Mouse (Mus musculus) neural tube, embryonic 11.5 days (tissue): ENCODE measurements at regions not wholly inside any gene's neighbourhood (a gene's known extent, or its start where the extent isn't known, plus 50 kb on each side); places are given as distances from the start of the nearest gene placed in this dataset.

Experiments
- ATAC-seq: fragments of 200-750 bp; cut with Nextera tagmentation; 2 replicates; pipeline ENCODE4 v1.8.0; 2017; ENCODE audit warnings: moderate number of reproducible peaks, mild to moderate bottlenecking, moderate TSS enrichment, moderate library complexity; ENCODE audit not compliant: insufficient read depth, low FRiP score, low TSS enrichment
- DNase-seq: peaks from one replicate; pipeline ENCODE4 v3.0.0-alpha.2; 2015; ENCODE audit warnings: low spot score
- H3K27ac ChIP-seq: fragments of 300-500 bp; sonication (generic); 2 replicates; pipeline ENCODE4 v1.5.1; 2014; ENCODE audit warnings: low read depth, mild to moderate bottlenecking, low read length
- H3K27me3 ChIP-seq: fragments of 300-500 bp; sonication (generic); 2 replicates; pipeline ENCODE4 v1.6.1; 2014; ENCODE audit warnings: mild to moderate bottlenecking, low read length, mixed read lengths; ENCODE audit not compliant: control insufficient read depth, insufficient read depth
- H3K36me3 ChIP-seq: fragments of 300-500 bp; sonication (generic); 2 replicates; pipeline ENCODE4 v1.6.1; 2014; ENCODE audit warnings: mild to moderate bottlenecking, low read length, moderate library complexity, mixed read lengths; ENCODE audit not compliant: control insufficient read depth, insufficient read depth
- H3K4me1 ChIP-seq: fragments of 300-500 bp; sonication (generic); 2 replicates; pipeline ENCODE4 v1.6.1; 2014; ENCODE audit warnings: low read length, mixed read lengths; ENCODE audit not compliant: control insufficient read depth, insufficient read depth
- H3K4me2 ChIP-seq: fragments of 300-500 bp; sonication (generic); 2 replicates; pipeline ENCODE4 v1.6.1; 2014; ENCODE audit warnings: low read depth, mild to moderate bottlenecking, moderate library complexity
- H3K4me3 ChIP-seq: fragments of 300-500 bp; sonication (generic); 2 replicates; pipeline ENCODE4 v1.5.1; 2014; ENCODE audit warnings: low read depth, low read length
- H3K9ac ChIP-seq: fragments of 300-500 bp; sonication (generic); 2 replicates; pipeline ENCODE4 v1.6.1; 2014; ENCODE audit warnings: mild to moderate bottlenecking, low read length
- H3K9me3 ChIP-seq: fragments of 300-500 bp; sonication (generic); 2 replicates; pipeline ENCODE4 v1.6.1; 2016; ENCODE audit warnings: low read length; ENCODE audit not compliant: control insufficient read depth
- WGBS: fragments of 180-500 bp; shearing (Covaris S2); extraction: QIAGEN DNeasy Blood & Tissue Kit; methylation state at CpG from one replicate; pipeline ENCODE4 v1.1.7; 2014; 5-methylcytosine and 5-hydroxymethylcytosine counted together

- Histone ChIP-seq H3K27ac (no peak overlapping the region), H3K4me3 (no peak overlapping the region), H3K9ac (no peak overlapping the region), H3K4me2 (no peak overlapping the region), H3K36me3 (no peaks in the 10 kb centered on the region), H3K9me3 (no peaks in the 10 kb centered on the region), H3K27me3 (no peaks in the 10 kb centered on the region), H3K4me1 (no peaks in the 10 kb centered on the region)
- 66% methylated on average over 2 of the region's 2 CpGs for WGBS
- no peak for DNase-seq
- no peak for ATAC-seq
Observed at GRCm38 (mm10) chr1:13927964-13928363, 2165.2 kb downstream of the 4930444P10Rik start.

- no peak overlapping the region for H3K4me3 ChIP-seq
- H3K4me2 ChIP-seq: no peak overlapping the region
- H3K36me3 ChIP-seq: no peaks in the 10 kb centered on the region
- 82% methylated on average over 2 of the region's 2 CpGs for WGBS
- no peak overlapping the region for H3K27ac ChIP-seq
- no peaks in the 10 kb centered on the region for H3K4me1 ChIP-seq
- no peaks in the 10 kb centered on the region for H3K9me3 ChIP-seq
- H3K27me3 ChIP-seq: no peaks in the 10 kb centered on the region
- ATAC-seq: no peak
- DNase-seq: no peak
- H3K9ac ChIP-seq: no peak overlapping the region
Observed at GRCm38 (mm10) chr1:13925994-13926393, 2167.1 kb downstream of the 4930444P10Rik start.

- Histone ChIP-seq H3K4me2 (no peak overlapping the region), H3K36me3 (no peaks in the 10 kb centered on the region), H3K9ac (no peak overlapping the region), H3K27ac (no peak overlapping the region), H3K9me3 (no peaks in the 10 kb centered on the region), H3K4me1 (no peaks in the 10 kb centered on the region), H3K4me3 (no peak overlapping the region), H3K27me3 (no peaks in the 10 kb centered on the region)
- ATAC-seq: no peak
- no peak for DNase-seq
- WGBS: 87% methylated on average over 5 of the region's 5 CpGs
Observed at GRCm38 (mm10) chr1:13915216-13915615, 2177.9 kb downstream of the 4930444P10Rik start.

DNA sequence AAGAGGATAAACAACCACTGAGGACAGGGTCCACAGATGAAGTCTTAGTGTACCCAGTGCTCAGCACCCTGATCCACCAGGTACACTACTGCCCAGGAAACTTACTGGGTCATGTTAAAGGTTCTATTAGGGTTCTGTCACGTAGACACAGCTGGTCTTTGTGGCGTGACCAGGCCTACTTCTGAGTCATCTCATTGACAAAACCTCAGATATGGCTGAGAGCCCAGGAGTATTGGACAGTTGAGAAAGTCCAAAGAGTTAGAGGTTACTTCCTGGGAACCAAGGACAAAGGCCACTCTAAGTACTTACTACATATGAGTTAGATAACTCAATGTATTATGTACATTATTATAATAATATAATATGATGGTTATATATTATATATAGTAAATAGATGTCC is 2214.0 kb downstream of the 4930444P10Rik start:
- Histone ChIP-seq H3K36me3 (no peaks in the 10 kb centered on the region), H3K9me3 (no peaks in the 10 kb centered on the region), H3K4me3 (no peak overlapping the region), H3K27ac (no peak overlapping the region), H3K9ac (no peak overlapping the region), H3K4me1 (no peaks in the 10 kb centered on the region), H3K27me3 (no peaks in the 10 kb centered on the region), H3K4me2 (no peak overlapping the region)
- no peak for DNase-seq
- WGBS: 89% methylated on average over 2 of the region's 2 CpGs
- ATAC-seq: no peak

GRCm38 (mm10) chr1:13873925-13874324 is 2219.2 kb downstream of the 4930444P10Rik start:
- Histone ChIP-seq H3K4me2 (no peak overlapping the region), H3K4me3 (no peak overlapping the region), H3K36me3 (no peaks in the 10 kb centered on the region), H3K9ac (no peak overlapping the region), H3K9me3 (no peaks in the 10 kb centered on the region), H3K4me1 (no peaks in the 10 kb centered on the region), H3K27ac (no peak overlapping the region), H3K27me3 (no peaks in the 10 kb centered on the region)
- ATAC-seq (no peak), DNase-seq (no peak)

DNA sequence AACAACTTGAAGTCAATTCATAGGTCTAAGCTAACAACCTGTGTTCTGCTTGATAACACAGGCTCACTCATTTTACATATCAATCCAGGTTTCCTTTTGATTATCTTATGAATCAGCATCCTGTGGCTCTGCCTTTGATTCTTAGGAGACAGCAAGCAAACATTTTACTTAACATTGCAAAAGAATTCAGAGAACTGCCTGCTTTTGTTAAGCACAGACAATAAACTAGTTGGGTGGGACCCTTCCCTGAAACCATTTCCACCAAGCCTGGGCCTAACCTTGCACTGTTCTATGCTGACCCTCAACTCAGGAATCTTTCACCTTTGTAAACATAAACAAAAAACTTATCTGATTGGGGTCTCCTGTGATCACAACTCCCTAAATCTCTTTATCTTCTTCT is 2220.6 kb downstream of the 4930444P10Rik start:
- no peaks in the 10 kb centered on the region for H3K4me1 ChIP-seq
- no peak overlapping the region for H3K4me3 ChIP-seq
- no peaks in the 10 kb centered on the region for H3K9me3 ChIP-seq
- no peak for DNase-seq
- no peak overlapping the region for H3K4me2 ChIP-seq
- H3K27me3 ChIP-seq: no peaks in the 10 kb centered on the region
- no peak for ATAC-seq
- no peak overlapping the region for H3K9ac ChIP-seq
- no peak overlapping the region for H3K27ac ChIP-seq
- H3K36me3 ChIP-seq: no peaks in the 10 kb centered on the region

GRCm38 (mm10) chr1:13870631-13871286 is 2222.4 kb downstream of the 4930444P10Rik start:
- Histone ChIP-seq H3K4me1 (no peaks in the 10 kb centered on the region), H3K36me3 (no peaks in the 10 kb centered on the region), H3K4me2 (no peak overlapping the region), H3K27ac (no peak overlapping the region), H3K9me3 (no peaks in the 10 kb centered on the region), H3K27me3 (no peaks in the 10 kb centered on the region), H3K9ac (no peak overlapping the region), H3K4me3 (no peak overlapping the region)
- ATAC-seq (no peak), DNase-seq (no peak)
- 91% methylated on average over 3 of the region's 3 CpGs for WGBS

DNA sequence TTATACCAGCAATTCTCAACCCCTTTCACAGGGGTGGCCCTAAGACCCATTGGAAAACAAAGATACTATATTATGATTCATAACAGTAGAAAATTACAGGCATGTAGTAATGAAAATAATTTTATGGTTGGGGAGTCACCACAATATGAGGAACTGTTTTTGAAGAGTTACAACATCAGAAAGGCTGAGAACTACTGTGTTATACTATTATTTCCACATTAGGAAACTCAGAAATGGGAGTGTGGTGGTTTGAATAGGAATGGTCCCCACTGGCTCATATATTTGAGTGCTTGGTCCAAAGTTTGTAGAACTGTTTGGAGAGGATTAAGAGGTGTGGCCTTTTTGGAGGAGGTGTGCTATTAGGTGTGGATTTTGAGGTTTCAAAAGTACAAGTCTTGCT is 2227.4 kb downstream of the 4930444P10Rik start:
- Histone ChIP-seq H3K27me3 (no peaks in the 10 kb centered on the region), H3K9me3 (no peaks in the 10 kb centered on the region), H3K36me3 (no peaks in the 10 kb centered on the region), H3K9ac (no peak overlapping the region), H3K4me3 (no peak overlapping the region), H3K4me2 (no peak overlapping the region), H3K4me1 (no peaks in the 10 kb centered on the region), H3K27ac (no peak overlapping the region)
- ATAC-seq: no peak
- no peak for DNase-seq

DNA sequence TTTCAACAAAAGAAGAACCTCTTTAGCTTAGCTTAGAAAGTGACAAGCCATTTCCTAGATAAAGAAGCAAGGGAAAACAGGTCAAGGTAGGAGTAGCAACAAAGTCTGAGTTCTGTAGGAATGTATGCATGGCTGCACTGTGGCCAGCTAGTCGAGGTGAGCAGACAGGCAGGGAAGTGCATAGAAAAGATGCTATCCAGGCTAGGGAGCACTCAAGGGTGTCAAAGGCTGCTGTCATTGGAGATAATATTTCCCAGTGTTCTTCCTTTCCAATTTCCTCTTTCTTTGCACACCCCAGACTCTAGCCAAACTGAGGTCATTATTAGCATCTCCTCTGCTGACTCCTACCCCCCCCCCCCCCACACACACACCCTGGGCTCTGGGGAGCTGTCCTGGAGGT is 2229.4 kb downstream of the 4930444P10Rik start:
- ATAC-seq (no peak), DNase-seq (no peak)
- Histone ChIP-seq H3K9ac (no peak overlapping the region), H3K27ac (no peak overlapping the region), H3K4me3 (no peak overlapping the region), H3K36me3 (no peaks in the 10 kb centered on the region), H3K4me1 (no peaks in the 10 kb centered on the region), H3K9me3 (no peaks in the 10 kb centered on the region), H3K27me3 (no peaks in the 10 kb centered on the region), H3K4me2 (no peak overlapping the region)
- WGBS: 73% methylated on average over 1 of the region's 1 CpGs
